Mouse (Mus musculus) embryo, embryonic 10.5 days (tissue): ENCODE data around the gene Med29.

Experiments
- DNase-seq: peaks from one replicate; pipeline ENCODE4 v3.0.0-alpha.2; 2015; ENCODE audit warnings: low spot score

Med29 gene

GRCm38 (mm10) chr7:28392429-28393271 is at the start of gene Med29, which contains the start of gene Paf1:
Gene Med29 (minus strand): TSS chr7:28392708.
Gene Paf1 (plus strand): TSS chr7:28392951.
- DNase-seq, result peak; percentile 99

DNA sequence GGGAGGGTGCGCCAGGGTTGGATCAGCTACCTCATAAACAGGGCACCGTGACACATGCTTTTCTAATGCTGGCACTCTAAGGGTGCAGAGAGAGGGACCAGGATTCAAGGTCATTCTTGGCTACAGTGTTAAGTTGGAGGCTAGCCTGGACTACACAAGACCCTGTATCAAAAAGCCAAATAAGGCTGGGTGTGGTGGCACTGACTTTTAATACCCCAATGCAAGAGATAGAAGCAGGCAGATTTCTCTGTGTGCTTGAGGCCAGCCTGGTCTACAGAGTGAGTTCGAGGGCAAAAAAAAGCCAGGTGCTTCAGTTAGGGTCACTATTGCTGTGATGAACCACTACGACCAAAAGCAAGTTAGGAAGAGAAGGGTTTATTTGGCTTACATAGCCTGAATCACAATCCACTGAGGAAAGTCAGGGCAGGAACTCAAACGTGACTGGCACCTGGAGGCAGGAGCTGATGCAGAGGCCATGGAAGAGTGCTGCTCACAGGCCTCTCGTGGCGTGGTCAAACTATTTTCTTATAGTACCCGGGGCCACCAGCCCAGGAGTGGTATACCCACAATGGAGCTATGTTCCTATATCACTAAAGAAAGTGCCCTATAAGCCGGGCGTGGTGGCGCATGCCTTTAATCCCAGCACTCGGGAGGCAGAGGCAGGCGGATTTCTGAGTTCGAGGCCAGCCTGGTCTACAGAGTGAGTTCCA is 49.4 kb upstream of the Med29 start:
- no peak for DNase-seq

- no peak for DNase-seq
Observed at GRCm38 (mm10) chr7:28440739-28441138, 48.2 kb upstream of the Med29 start.

GRCm38 (mm10) chr7:28438771-28439170 is 46.3 kb upstream of the Med29 start:
- DNase-seq, result no peak

DNA sequence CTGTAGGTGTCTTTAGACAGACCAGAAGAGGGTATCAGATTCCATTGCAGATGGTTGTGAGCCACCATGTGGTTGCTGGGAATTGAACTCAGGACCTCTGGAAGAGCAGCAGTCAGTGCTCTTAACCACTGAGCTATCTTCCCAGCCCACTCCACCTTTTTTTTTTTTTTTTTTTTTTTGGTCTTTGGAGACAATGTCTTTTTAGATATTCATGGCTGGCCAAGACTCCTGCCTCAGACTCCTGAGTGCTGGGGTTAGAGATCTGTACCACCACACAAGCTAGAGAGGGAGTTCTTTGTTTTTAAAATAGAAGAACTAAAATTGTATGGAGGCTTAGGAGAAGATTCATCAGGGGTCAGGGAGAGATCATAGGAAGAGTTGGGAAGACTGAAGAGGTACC is 45.5 kb upstream of the Med29 start:
- no peak for DNase-seq

DNA sequence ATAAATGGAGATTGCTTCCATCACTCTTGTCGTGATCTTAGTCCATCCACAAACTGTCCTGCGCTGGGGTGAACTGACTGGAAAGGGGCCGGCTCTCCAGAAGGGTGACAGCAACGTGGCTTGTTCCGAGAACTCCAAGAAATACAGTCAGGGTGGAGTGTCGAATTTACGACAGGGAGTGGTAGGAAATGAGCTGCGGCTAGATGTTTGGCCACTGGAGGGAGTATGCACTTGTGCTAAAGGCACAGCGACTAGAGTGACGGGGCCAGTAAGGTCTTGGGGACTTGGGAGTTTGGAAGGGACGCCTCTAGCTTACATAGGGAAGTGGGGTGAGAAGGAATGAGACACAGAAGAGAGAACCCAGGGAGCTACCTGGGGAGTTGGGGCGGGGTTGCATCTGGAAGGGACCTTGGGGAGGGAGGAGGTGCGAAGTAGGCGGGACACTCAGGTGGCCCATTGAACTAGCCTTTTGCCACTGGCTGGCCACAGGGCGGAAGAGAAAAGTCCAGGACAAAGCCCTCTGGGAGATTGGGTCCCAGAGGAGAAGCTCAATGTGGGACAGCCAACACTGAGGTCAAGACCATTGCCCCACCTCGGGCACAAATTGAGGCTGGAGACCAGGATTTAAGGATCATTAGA is 44.5 kb upstream of the Med29 start, which contains the start of gene Gmfg:
TSS of gene Gmfg (plus strand) at position 516 of the 639 bp plus-strand sequence.
- peak; percentile 92 for DNase-seq

DNA sequence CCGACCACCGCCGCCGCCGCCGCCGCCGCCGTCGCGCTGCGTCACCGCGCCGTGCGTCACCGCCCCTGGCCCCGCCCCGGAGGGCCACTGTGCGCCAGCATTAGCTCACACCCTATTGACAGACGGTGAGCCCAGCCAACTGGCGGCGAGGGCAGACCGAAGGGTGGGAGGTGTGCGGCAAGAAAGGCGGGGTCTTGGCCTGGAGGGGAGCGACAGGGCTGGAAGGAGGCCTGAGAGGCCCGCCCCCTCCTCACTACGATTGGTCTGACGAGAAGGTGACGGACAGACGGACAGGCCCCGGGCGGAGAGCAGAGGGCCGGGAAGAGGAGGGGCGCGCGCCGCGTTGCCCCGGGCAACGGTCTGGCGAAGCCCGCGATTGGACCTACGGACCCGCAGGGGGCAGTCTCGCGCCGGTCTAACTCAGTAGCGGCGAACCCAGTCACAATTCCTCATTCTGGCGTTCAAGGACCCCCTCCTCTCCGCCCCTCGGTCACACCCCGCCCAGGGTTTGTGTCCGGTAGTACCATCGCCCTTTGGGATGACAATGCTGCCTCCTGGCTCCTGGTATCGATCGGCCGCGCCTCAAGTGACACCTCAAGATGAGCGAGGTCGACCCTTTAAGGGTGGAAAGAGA is 43.9 kb upstream of the Med29 start:
- peak; percentile 99 for DNase-seq

DNA sequence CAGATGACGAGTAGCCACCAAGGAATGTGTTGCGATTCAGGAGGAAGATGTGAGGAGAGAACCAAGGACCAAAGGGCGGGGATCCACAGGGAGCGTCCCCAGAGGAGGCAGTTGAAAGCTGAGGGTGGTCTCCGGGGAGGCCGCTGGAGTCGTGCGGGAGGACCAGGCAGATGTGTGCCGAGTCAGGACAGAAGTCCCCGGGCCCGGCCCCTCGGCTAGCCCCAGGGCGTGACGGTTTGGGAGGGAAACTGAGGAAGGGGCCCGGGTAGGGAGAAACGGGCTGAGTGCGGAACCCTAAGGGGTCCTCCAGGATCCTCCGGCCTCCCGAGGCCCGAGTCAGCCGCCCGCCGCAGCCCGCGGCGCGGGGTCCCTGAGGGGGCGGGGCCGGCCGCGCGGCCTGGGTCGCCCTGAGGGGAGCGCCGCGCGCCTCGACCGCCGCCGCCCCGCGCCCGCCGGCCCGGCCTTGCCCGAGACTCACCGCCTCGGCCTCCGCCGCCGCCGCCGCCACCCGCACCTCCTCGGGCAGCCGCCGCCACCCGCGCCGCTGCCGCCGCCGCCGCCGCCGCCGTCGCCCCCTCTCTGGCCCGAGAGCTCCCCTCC is 43.3 kb upstream of the Med29 start:
- DNase-seq, result no peak

DNA sequence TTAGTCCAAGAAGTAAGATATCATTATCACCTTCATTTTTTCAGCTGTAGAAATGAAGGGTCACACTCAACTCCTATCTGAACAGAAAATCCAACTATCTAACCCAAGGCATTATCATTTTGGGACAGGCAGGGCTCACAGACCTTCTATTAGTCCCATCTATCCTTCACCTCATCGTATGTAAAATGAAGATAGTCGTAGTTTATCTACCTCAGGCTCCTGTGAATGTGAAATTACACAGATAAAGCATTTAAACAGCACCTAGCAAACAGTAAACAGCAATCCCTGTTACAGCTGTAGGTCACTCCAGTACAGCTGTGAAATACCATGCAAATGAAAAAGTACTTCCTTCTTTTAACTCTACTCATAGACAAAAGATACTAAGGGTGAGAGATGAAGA is 39.7 kb upstream of the Med29 start:
- no peak for DNase-seq

GRCm38 (mm10) chr7:28430512-28430911 is 38.0 kb upstream of the Med29 start:
- DNase-seq, result no peak

DNA sequence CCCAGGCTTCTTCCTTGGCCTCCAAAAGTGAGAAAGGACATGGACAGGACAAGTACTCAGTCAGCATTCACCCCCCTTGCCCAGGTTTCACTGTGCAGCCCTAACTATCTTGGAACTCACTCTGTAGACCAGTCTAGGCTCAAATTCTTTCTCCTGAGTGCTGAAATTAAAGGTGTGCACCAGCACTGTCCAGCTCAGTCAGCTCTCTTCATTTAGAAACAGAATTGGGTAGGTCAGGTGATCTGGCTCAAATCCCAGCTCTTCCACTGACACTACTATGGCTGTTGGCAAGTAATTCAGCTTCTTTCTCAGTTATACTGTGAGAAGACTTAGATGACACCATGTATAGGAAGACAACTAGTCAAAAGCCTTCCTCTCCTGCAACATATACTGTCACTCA is 35.2 kb upstream of the Med29 start:
- no peak for DNase-seq

DNA sequence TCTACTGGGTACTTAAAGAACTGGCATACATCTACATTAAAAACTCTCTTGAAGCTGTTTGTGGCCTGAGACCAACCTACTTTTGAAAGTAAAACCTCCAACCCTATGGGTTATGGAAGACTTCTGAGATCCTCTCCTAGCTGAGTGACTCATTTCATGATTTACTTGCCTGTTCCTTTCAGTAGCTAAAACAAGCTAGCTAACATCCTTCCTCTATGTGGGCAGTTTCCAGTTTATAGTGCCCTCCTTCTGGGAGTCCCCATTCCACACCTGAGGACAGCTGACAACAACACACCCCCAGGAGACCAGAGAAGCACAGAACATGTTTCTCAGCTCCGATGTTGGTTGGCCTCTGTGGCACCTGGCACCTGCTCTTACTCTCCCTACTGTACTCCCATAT is 30.5 kb upstream of the Med29 start:
- no peak for DNase-seq

- no peak for DNase-seq
Observed at GRCm38 (mm10) chr7:28419416-28419815, 26.9 kb upstream of the Med29 start.

DNA sequence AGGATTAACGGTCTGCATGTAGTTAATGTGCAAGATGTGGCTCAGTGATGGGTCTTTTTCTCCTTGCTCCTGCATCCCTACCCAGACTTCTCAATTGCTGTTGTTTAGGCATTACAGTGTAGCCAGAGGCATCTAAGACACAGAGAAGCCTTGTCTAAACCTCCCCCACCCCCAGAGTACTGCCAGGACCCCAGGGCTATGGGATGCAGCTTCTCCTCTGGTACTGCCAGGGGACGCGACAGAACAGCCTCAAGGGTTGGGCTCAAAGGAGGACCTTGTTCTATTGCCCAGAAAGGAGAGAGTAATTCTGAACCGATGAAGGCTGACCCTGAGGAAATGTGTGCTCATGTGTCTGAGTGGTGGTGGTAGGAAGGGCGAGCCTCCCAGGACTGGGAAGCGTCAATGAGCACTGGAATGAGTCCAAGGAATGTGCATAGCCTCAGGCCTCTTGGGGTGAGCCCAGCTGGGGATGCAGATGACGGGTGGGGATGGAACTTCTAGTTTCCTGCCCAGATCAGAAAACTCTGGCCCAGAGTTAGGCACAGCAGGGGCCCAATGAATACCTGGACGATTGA is 25.7 kb upstream of the Med29 start:
- DNase-seq, result no peak

GRCm38 (mm10) chr7:28417368-28417767 is 24.9 kb upstream of the Med29 start:
- DNase-seq, result no peak

- no peak for DNase-seq
Observed at GRCm38 (mm10) chr7:28412826-28413225, 20.3 kb upstream of the Med29 start.

DNA sequence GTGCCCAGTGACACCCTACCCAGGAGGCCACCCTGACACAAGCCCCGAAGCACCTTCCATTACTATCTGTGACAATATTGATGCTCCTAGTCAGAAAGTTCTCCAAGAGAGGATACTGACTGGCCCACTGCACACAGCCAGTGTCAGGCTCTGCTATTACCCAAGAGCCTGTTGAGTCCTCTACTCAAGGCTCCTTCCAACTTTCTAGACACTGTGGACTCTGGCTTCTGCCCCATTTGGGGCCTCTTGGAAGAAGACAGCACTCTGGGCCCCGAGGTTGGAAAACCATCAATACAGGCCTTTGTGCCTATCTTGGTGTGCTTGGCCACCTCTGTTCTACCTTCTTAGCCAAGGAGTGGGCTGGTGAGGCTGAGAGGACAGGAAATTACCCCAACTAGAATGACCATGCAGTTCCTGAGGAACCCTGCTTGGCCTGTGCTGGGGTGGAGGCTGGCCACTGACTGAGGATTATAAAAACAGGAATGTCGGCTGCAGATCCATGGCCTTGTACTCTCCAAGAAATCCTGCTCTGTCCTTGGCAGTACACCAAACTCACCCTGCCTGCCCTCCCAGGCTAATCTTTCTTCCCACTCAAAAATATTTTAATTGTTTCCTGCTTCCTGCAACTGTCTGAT is 18.4 kb upstream of the Med29 start:
- no peak for DNase-seq

- DNase-seq, result no peak
Observed at GRCm38 (mm10) chr7:28401942-28402341, 9.4 kb upstream of the Med29 start.

DNA sequence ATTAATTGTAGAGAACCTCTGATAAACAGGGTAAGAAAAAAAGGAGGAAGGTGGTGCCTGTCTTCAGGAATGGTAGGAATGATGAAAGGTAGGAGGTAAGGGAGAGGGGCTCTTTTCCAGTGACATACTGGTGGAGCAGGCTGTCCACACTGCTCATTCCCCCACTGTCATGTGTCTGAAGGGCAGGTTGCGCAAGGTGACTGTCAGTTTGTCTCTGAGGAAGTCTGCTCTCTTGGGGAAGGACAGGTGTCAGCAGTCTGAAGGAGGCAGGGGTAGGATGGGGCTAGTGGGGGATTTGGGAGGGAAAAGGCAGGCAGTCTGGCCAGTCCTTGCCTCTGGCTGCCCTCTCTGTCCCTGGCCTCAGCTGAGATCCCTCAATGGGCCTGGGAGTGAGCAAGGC is 8.5 kb upstream of the Med29 start:
- no peak for DNase-seq

- no peak for DNase-seq
Observed at GRCm38 (mm10) chr7:28398696-28399340, 6.3 kb upstream of the Med29 start.

DNA sequence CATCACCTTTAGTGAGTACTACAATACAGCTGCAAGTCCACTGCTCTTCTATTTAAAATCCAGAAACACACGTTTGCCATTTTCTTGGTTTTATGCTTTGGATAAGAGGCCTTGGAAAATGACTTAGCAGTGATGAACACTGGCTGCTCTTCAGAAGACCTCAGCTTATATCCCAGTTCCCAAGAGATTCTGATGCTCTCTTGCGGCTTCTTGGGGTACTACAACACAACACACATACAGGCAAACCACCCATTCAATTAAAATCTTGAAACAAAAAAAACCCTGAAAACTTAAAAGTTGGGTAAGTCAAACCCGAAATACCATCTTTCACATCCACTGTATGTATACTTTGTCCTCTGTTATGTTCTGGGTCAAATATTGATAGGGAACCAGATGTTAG is 5.5 kb upstream of the Med29 start:
- DNase-seq, result peak; percentile 63
